Mouse (Mus musculus): ENCODE data around the gene Ap1s3.

- no peak for TF ChIP-seq CTCF (IDR thresholded peaks at IDR 0.05; ENCODE audit: borderline replicate concordance, insufficient read depth, low read depth, low read length)
- no peak for TF ChIP-seq POLR2A (IDR thresholded peaks at IDR 0.05; ENCODE audit: borderline replicate concordance, insufficient read depth, low read length)
These were observed 12.3 kb upstream of the Ap1s3 start for GRCm38 (mm10) chr1:79684027-79684426.
